Mouse (Mus musculus): Measurements from ENCODE around the gene Chst11.

The Chst11 gene

DNA sequence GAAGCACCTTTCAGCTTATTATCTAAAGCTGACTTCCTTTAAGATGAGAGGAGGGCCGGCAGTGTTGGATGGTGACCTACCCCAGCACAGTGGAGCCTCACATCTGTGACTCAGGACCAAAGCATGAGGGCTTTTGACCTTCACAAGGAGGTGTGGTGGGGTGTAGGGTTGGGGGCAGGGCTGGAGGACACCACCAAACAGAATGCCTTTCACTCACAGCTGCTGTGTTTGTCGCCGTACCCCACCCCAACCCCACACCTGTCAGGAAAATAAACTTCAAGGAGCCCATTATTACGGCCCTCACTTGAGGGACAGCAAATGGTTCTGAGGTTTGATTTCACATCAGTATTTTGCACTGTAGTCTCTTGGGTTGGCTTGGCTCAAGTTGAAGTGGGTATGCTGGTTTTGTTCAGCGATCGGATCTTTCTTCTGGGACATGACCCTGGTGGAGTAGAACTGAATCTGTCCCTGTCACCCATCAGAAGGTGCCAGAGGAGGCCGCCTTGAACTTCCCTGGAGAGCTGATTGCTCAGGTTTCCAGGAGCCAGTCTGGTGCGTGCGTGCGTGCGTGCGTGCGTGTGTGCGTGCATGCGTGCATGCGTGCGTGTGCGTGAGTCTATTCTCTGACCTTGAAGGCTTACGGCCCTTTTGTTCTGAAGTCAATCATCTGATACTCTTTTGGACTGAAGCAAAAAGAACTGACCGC, 51.2 kb downstream of the Chst11 start:
- no peak for DNase-seq (ENCODE audit: low read depth)

DNA sequence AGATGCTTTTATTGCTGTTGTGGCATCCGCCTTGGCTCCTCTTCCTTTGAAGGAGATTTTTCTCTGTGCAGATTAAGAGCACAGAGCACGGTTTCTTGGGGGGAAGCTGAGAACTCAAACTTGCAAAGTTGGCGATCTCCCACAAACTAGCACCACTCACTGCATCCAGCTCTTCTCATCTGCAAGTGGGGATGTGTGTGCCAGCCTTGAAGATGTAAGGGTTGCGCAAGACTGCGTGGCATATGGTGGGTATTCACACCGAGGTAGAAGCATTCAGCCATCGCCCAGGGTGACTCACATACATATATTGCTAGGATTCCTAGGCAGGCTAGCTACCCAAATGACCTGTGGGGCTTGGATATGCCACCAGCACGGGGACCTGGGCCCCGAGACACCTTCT, 52.9 kb downstream of the Chst11 start:
- DNase-seq (ENCODE audit: low read depth) = no peak

DNA sequence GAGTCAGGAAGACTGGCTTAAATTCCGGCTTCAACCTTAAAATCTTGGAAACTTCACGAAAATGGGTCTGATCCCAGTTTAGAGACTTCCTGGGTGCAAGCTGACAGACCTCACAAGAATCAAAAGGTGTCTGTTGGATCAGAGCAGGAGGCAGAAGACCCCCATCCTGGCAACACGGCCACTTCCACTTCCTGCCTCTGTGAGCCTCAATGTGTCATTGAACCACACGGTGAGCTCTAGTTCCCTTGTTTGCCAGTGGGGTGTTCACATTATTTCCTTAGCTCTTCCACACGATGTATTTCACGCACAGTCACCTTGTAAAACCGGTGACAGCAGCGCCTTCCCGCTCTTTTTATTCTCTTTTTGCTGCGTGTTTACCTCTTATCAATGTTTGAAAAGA, 54.1 kb downstream of the Chst11 start:
- no peak for DNase-seq (ENCODE audit: low read depth)

DNA sequence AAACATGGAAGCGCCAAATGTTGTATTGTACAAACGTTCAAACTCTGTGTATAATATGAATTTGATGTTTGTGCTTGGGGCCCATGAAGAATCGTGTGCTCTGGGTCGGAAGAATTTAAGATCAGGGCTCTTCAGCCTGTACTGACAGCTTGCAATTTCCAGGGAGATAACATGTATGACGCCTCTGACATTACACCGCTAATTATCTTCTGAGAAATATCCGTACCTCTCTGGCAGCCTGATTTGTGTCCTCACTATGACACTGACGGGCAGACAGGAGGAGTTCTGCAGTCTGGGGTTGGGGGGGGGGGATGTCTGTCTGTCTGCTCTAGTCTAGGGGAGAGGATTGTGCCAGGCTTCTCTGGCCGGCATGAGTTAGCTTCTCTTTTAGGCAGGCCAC, 56.6 kb downstream of the Chst11 start:
- DNase-seq (ENCODE audit: low read depth) = no peak

DNA sequence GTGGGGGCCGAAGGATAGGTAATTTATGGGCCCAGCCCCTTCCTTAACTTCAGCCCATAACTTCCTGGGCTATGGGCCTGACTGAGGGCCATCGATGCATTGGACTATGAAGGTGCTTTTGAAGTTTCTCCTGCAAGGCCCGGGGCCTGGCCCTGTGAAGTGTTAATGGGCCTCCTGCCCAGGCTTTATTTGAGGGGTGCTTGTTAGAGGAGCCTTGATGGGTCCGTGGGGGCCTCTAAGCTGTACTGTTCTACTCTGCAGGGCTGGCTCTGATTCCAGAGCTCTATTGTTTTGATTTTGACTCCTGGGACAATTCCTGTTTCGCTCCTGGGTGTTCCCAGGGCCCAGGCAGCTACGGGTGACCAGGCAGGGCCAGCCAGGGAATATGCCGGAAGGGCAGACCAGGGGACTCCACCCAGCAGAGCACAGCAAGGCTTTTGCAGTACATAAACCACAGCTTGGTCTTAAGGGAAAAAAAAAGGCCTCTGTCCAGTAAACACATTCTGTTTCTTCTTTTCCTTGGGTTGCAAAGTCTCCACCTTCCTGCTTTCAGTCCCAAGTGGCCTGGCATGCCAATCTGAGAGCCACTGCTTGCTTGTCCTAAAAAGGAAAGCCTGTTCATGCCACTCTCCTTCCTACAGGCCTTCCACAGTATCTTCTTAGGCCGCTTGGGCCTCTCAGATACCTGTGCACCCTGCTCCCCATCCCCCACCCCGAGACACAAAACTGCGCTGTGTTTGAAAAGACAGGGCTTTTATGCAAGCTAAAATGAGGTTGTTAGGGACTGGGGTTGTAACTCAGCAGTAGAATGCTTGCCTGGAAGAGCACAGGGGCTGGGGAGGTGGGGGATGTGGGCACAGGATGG, 57.5 kb downstream of the Chst11 start:
- no peak for DNase-seq (ENCODE audit: low read depth)

DNA sequence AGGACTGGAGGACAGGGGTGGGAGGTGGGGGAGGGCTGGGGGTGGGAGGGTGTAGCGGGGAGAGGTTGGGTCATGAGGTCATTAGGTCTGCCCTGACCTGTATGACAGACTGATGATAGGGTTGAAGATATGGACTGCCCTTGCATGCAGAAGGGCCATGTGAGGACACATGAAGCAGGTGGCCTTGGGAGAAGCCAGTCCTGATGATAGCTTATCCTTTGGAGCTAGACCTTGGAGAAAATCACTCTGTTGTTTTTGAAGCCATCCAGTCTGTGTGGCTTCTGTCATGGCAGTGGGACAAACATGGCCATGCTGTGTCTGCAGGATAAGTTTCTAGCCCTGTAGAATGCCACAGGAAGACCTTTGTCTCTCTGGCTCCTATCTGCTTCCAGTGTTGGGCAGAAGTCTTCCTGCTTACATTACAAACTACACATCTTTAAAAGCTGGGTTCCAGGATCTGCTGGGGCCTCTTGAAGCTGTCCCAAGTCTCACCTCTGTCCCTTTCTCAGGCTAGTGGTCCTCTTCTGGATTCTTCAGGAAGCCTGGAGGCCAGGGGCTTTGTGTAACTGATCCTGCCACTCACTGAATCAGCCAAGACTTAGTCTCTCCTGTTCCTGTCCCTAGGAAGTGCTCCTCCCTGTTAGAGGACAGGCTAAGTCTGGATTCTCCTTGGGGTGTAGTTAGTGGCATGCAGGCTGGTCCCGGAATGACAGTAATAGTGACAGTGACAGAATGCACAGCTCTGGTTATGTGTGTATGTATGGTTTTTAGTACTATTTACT, 58.4 kb downstream of the Chst11 start:
- no peak for DNase-seq (ENCODE audit: low read depth)

DNA sequence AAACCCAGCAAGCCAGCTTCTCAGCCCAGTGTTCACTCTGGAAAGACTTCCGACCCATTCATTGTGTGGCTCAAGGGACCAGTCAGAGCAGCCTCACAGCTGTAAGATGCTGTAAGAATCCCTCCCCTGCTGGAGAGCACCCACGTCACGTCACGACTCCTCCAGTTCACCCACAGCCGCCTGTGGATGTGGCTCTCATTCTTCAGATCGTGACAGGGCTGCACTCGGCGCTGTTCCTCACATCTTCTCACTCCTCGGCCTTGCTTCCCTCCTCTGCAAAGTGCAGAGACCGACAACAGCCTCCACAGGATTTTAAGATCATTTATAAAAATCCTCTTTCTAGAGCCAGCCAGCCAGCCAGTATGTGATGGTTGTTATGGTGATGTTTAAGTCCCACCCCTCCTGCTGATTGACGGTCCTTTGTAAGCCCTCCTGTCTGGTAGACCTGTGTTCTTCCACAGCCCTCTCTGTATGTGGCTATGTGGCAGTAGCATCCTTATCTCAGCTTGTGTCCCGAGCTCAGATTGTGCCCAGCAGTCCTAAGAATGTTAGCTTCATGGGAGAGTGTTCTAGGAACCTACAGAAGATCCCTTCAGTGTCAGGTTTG, 64.0 kb downstream of the Chst11 start:
- no peak for DNase-seq (ENCODE audit: low read depth)

DNA sequence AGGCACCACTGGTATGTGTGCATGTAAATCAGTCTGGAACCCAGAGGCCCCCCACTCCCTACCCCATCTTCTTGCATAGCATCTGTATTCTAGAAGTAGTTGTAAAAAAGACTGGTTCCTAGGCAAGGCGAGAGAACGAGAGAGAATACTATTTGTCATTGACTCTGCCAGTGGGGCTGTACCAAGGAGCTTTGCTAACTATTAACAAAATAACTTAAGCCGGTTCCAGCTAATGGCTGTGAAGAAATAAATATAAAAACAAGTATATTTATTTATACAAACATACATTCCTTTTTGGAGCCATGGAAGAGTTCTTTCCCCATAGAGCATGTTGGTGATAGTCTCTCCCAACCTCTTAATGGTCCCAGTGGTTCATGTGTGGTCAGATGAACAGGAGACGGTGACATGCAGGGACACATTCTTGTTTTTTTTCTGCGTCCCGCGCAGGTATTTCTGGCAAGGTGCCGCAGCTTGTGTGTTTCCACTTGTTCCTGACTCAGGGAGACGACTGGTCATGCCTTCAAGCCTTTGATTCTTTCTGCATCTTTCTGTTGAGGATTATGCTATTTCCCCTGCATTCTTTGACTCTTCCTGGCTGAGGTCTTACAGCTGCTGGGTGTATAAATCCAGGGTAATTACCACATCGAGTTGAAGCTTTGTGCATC, 68.7 kb downstream of the Chst11 start:
- DNase-seq (ENCODE audit: low read depth) = no peak

DNA sequence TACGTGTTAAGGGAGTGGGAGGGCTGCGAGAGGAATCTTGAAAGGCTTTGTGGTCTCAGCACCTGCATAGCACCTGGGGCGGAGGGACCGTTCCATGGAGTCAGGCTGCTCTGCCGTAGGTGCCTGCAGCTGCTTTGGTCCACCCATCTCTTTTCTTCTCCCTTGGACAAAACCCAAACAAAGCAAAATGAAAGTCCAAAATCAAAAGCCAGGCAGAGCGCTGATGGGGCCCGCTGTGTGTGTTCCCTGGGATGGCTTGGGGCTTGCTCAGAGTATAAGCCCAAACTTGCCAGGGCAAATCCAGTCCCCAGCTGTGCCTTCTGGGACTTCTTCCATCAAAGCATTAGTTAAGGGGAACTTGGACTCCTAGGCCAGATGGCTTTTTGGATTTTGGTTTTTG, 71.0 kb downstream of the Chst11 start:
- DNase-seq (ENCODE audit: low read depth) = no peak

DNA sequence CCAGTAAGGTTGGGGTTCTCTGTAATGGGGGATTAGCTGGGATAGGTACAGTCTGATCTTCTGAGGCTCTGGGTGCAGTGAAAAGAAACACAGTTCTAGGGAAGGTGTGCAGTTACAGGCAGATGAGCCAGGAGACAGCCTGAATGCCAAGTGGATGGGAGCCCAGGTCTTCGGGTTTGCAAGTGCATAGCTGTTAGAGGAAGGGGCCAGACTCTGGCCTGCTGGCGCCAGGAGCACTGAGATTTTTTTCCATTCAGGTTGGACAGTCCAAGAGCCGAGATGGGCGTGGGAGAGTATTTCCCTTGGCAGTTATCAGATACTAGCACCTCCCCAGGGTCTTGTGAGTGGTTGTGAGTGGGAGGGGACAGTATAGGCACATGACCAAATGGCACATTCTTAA, 71.6 kb downstream of the Chst11 start:
- no peak for DNase-seq (ENCODE audit: low read depth)

DNA sequence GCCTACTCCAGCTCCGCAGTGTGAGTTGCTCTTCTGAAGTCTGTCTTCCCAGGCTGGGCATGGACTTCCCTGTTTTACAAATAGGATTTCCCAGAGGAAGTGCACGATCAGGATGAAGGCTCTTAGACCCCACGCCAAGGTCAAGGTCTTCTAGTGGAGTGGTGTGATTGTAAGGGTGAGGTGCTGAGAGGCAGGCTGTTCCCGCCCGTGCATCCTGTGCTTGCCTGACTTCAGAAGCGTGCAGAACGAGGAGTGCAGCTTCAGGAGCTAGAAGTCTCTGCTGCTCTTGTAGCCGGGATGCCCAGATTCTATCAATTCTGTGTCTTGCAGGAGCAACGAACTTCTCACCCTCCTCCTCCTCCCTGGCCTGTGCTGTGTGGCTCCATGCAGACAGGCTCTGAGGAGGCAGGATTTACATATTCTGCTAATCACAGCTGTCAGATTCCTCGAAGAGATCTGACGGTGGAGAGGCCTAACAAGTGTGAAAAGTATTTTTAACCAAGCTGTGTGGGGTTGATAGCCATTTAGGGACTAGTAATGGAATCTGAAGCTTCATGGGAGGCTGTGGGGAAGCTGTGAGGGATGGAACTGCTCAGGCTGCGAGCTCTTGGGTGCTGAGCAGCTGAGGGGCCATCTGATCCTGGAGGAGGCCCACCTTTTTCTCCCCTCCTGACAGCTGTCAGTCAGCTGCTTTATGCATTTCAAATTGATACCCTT, 74.9 kb downstream of the Chst11 start:
- DNase-seq (ENCODE audit: low read depth) = no peak

DNA sequence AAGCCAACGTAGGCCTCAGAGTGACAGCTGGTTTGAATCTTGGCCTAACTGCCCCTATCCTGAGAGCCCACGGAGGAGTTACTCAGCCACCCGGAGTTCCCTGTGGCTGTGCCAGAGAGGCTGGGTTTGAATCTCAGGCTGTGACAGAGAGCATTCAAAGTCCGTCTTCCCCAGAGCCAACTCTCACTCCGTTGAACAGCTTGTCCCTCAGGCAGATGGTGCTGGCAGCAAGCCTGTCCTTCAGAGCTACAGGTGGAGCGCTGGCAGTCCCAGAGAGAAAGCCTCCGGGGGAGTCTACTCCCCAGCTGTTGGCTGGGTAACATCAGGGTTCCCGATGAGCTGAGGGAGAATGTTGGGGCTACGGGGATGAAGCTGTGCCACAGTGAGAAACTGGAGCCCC, 77.0 kb downstream of the Chst11 start:
- DNase-seq (ENCODE audit: low read depth) = no peak

DNA sequence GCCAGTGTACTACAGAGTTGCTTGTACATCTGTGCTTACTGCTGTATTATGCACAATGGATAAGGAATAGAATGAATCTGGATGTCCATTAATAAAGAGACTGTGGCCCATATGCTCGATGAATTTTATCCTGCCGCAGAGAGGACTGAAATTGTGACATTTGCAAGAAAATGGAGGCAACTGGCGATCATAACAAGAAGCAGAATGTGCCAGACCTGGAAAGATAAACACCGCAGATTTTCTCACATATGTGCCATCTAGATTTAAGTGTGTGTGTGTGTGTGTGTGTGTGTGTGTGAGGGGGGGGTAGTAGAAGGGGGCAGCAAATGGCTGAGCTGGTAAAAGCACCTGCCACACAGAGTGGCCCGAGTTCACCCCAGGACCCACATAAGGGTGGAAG, 79.5 kb downstream of the Chst11 start:
- no peak for DNase-seq (ENCODE audit: low read depth)

DNA sequence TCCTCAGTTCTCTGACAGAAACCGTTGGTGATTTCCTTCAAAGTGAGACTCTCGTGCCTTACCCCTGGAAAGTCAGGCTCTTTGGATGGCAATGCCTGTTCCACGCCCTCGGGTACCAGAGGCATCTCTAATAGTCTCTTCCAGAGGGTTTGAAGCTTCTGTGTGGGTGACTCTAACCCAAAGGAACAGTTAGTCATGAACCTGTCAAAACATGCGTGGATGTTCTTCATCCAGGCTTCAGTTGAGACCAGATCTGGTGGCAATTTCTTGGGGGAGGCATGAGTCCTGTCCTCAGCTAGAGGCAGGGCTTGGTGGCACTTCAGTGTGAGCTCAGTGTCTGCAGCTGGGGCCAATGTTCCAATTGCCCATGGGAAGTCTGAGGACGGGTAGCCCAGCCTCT, 80.9 kb downstream of the Chst11 start:
- no peak for DNase-seq (ENCODE audit: low read depth)

DNA sequence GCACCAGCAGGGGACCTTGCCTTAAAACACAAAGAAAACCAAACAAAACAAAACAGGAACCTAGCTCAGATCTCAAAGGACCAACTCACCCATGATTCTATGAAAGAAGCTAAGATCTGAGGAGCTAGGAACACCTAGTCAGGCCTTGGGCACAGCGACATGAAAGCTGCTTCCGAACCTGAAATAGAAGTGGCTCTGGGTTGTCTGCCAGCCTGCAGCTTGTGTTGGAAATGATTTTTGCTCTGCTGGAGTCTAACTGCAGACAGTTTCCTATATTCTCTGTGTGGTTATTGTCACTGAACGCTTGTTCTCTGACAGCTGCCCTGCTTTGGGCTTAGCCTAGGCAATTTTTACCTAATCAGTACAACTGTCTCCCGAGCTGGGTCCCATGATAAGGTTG, 82.0 kb downstream of the Chst11 start:
- no peak for DNase-seq (ENCODE audit: low read depth)

DNA sequence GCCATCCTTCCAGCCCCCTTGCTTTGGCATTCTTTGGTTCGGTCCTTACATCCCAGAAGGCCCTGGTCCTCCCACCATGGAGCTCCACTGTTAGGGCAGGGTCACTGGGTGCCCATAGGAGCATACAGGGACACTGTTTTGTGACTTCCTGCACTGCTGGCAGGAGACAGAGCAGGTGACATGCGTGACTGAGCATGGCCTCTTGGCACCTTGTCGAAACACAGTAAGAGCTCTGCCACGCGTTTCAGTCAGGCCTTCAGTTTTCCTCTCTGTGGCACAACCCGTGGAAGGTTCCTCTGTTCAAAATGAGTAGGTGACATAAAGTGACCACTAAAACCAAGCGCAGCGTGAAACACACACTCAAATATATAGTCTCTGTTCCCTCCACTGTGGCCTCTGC, 83.2 kb downstream of the Chst11 start:
- DNase-seq (ENCODE audit: low read depth) = no peak

DNA sequence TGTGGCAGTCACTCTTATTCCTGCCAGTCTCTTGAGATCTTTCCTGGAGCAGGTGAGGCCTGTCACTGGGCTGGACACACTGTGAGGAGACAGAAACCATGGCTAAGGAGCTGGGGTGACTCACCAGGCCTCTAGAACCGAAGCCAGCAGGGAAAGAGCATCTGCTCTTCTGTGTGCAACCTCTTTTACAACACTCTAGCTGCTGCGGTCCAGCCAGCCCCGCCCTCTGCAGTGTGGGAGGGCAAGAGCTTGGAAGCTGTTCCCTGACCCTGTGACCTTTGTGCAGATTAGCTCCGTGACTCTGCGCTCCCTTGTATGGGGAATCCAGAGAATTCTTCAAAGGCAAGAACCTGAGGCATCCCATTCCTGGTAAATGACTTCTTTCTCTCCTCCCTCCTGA, 84.5 kb downstream of the Chst11 start:
- DNase-seq (ENCODE audit: low read depth) = no peak

DNA sequence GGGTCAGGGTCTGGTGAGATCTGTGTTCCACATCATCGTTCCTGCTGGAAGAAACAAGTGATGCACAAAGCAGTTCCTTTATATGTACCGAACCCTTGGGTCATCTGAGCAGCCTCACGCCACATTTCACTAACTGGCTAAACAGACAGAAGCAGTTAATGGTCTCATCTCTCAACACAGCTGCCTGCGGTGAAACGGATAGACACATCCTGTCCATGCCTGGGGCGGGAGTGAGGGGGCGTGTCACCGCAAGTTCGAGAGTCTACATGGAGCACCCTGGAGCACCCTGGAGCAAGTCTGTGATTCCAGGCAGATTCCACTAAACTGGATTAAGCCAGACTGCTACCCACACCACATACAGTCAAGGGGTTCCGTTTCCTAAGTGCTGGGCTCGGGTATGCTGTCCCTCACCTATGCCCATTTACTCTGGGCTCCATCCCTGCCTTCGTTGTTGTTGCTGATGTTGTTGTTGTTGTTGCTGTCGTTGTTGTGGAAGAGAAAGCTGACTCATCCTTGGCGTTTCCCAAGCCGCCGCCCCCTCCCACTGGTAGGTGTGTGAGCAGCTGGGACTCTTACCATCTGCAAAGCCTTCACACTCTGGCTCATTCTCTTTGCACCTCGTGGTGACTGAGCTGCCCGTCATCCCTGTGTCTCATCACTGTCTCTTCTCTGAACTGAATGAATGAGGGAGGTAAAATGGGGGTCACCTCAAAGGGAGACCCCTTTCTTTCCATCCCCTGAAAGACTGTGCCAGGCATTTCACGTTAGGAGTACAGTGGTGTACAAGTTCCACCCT, 86.7 kb downstream of the Chst11 start:
- DNase-seq (ENCODE audit: low read depth) = no peak

DNA sequence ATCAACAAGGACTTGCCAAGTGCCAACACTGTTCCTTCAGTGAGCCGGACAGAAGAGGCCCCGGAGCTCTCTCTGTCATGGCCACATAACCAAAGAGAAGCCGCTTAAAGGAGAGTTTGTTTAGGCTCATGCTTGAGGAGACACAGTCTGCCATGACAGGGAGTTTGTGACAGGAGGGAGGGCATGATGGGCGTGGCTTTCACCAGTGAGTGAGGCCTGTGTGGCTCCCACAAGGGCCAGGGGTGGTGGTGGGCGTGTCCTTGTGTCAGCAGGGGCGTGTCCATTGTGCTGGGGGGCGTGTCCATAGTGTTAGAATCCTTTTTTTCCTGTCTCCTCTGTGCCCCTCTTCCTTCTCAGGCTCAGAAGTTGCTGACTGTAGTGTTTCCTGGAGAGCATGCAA, 87.8 kb downstream of the Chst11 start:
- no peak for DNase-seq (ENCODE audit: low read depth)

DNA sequence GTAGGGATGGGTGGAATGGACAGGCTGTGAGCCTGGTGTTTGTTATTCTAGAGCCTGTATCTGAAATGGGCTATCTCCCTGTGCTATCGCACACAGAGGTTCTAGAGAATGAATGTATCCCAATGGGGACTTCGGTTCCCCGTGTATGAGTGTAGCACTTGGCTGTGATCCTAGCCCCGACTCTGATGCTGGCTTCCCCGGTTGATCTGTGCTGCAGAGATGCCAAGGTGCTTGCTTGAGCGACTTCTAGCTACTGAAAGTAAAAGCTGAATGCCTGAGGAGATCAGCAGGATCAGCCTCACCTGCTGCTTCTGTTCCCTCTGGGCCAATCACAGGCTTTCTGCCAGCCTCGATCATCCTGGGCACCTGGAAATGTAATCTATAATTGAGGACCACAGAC, 91.5 kb downstream of the Chst11 start:
- DNase-seq (ENCODE audit: low read depth) = no peak
